Mouse (Mus musculus) liver, adult 2 months (tissue): ENCODE results near the gene Lmcd1.

Experiments
- CTCF ChIP-seq: fragments of 200-500 bp; IDR thresholded peaks from 2 replicates; pipeline ENCODE4 v1.5.1; 2011; ENCODE audit warnings: low read depth, low read length, control low read depth
- POLR2A ChIP-seq: fragments of 200-500 bp; IDR thresholded peaks from 2 replicates; pipeline ENCODE4 v1.6.1; 2011; ENCODE audit warnings: low read length, control low read depth; ENCODE audit not compliant: insufficient read depth; ENCODE audit errors: extremely low read depth

- no peak for TF ChIP-seq POLR2A
- no peak for TF ChIP-seq CTCF
Observed at GRCm38 (mm10) chr6:112280945-112281344, 7.4 kb downstream of the Lmcd1 start.
